Mouse (Mus musculus): ENCODE data around the gene Arfgef3.

The Arfgef3 gene

GRCm38 (mm10) chr10:18743286-18744142, at the start of gene Arfgef3:
Gene Arfgef3, minus strand, starts transcription at chr10:18743949.
- peak; percentile 51 for DNase-seq (ENCODE audit: low read depth, low spot score)

DNA sequence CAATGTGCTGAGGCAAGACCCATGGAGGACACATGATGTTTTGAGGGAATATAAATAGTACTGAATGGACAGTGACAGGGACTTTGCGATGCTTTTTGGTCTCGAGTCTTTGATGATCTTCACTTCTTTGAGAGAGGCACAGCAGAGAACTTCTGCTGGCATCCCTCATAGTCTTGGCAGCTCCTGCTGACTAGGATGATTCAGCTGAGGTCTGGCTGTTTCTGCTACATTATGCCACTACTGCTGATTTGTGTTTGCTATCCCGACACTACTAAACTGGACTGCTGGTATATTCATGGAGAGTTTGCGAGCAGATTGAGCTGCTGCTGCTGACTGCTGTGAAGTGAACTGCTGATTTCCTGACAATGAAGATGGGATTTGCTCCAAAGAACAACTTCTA, 46.3 kb upstream of the Arfgef3 start:
- no peak for DNase-seq (ENCODE audit: low read depth, low spot score)

DNA sequence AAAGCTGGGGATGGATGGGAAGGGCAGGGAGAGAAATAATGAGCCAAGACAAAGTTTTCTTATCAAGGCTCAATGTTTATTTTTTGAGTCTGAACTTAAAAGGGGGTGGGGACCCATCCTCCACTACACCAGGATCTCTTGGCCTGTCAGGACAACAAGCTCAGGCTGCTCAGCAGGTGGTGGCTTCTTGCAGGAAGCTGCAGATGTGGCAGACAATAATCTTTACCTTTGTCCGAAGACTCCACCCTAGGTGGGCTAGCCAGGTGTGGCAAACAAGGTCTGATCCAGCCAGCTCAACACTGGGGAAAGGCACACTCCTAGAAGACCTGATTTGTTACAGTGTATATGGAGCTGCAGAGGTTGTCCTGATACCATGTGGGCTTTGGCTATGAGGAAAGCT, 44.9 kb upstream of the Arfgef3 start:
- DNase-seq (ENCODE audit: low read depth, low spot score) = peak; percentile 12

DNA sequence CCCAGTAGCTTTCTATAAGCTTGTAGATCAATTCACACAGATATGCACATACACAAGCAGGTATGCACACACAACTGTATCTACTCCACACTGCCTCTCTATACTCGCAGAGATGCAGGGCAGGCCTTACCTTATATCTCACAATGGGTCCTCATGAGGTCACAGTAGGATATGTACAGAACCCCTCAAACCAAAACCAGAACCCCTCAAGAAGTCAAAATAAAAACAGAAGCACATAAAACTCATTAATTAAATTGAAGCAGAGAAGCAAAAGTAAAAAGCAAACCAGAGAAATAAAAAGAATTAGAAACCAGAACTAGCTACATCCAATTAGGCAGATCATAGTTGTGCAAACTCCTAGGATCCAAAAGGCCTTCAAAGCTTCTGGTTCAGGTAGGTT, 42.9 kb upstream of the Arfgef3 start, which contains the start of gene Gm4922:
Gene Gm4922, minus strand, starts transcription at position 101 of the 400 bp plus-strand sequence.
- DNase-seq (ENCODE audit: low read depth, low spot score) = no peak

GRCm38 (mm10) chr10:18777546-18777945, 33.8 kb upstream of the Arfgef3 start:
- DNase-seq (ENCODE audit: low read depth, low spot score) = no peak

DNA sequence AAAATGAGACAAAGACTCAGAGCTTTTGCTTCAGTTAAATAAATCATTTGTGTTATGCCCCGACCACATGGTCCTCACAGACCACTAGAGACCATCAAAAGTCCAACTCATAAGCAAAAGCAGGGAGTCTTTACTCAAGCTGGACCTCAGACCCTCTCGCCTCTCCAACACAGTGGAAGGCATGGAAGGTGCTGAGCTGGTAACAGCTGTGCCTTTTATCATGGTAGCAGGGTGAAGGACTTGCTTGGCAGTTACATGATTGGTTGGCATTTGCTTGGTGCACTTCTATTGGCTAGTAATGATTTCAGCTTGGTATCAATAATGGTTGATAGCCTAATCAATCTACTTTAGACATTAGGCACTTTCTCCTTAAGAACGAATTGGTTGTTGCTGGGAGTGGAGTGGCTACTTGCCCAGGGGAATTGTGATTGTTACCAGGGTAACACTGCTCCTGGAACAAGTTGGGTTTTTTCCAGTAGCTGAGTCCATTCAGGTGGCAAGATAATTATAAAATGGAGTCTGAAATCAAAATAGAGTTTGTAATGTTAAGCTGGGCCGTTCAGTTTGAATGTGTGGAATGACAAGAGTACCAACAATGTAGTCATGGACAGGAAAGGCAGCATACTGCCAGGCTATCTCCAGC, 28.9 kb upstream of the Arfgef3 start:
- DNase-seq (ENCODE audit: low read depth, low spot score) = no peak

GRCm38 (mm10) chr10:18769909-18770308, 26.2 kb upstream of the Arfgef3 start:
- peak; percentile 49 for DNase-seq (ENCODE audit: low read depth, low spot score)

DNA sequence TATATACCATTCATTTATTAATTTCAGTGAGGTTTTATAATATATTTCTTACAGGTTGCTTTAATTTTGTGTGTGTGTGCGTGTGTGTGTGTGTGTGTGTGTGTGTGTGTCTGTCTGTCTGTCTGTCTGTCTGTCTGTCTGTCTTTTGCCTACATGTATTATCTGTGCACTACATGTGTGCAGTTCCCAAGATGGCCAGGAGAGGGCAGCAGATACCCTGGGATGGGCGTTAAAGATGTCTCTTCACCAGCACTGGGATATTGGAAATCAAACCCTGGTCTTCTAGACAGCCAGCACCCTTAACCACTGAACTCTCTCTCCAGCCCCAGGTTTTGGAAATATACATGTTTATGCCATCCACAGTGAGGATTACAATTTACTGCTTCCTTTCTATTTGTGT, 16.5 kb upstream of the Arfgef3 start:
- peak; percentile 85 for DNase-seq (ENCODE audit: low read depth, low spot score)

DNA sequence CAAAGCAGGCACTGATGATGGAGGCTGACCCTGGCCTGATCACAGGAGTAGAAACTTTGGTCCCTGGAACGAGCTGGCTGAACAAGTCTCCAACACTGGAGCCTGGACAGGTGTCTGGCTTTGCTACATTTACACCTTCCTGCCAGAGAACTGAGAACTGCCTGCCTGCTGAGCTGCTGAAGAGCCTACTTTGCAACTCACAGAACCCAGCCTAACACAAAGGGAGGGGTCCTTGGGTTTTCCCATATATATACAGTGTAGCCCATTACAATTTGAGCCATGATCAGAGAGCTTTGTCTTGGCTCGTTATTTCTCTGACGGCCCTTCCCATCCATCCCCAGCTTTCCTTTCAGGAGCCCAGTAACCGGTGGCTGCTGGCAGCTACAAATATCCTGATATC, 6.3 kb upstream of the Arfgef3 start:
- DNase-seq (ENCODE audit: low read depth, low spot score) = peak; percentile 76

GRCm38 (mm10) chr10:18742086-18742485, 1.7 kb downstream of the Arfgef3 start:
- DNase-seq (ENCODE audit: low read depth, low spot score) = no peak

GRCm38 (mm10) chr10:18741024-18741423, 2.7 kb downstream of the Arfgef3 start:
- no peak for DNase-seq (ENCODE audit: low read depth, low spot score)

DNA sequence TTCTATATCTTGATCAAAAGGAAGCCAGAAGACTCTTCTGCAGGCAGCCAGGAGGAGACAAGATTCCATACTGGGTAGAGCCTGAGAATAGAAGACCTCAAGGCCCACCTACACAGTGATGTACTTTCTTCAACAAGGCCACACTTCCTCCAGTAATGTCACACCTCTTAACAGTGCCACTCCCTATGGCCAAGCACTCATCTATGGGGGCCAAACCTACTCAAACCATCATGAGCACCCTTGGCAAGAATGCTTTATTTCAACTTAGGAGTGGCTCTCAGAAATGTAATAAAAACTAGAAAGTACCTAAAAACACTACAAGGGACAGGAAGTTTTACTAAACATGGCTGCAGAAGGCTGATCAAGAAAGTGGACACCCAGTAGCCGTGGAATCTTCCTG, 15.2 kb downstream of the Arfgef3 start:
- no peak for DNase-seq (ENCODE audit: low read depth, low spot score)

DNA sequence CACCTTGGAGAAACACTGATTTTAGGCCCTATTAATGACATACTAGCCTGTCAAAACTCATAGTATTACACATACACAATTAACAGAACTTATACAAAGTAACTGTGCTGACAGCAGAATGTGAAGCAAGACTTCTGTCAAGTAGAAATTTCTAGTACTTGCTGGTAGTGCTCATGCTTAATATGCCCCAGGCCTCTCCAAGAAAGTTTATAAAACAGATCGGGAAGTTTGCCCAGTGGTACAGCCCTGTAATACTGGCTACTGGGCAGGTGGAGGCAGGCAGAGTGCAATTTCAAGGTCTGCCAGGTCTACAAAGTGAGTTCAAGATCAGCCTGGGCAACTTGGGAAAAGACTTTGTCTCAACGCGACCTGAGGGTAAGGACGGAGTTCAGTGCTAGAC, 32.3 kb downstream of the Arfgef3 start:
- no peak for DNase-seq (ENCODE audit: low read depth, low spot score)

DNA sequence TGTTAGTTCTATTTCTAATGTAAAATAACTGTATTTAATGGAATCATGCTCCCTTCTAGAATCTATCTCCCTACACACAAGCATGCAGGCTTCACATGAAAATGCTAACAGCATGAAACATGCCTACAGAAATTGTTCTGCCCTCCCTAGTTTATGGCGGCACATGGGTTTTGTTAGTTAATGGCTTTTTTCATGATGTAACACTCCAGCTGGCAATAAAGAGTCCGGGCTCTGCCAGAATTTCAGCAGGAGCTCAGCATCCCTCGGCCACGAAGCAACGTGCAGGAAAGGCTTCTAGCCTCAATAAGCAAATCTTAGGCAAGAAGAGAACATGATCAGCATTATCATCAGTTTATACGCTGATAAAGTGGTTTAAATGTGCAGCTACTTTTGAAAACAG, 32.8 kb downstream of the Arfgef3 start:
- DNase-seq (ENCODE audit: low read depth, low spot score) = no peak

DNA sequence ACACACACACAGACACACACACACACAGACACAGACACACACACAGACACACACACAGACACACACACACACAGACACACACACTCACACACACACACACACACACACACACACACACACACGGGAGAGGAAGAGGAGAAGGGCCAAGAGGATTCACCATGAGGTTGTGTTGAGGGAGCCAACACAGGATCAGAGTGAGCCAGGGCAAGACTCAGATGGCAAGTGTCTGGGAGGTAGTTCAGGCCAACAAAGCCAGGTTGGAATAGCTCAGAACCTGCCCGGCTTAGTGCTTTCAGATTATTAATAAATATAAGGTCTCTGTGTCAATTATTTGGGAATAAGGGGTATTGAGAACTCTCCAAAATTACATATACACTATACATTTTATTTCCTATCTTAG, 33.9 kb downstream of the Arfgef3 start:
- DNase-seq (ENCODE audit: low read depth, low spot score) = no peak

GRCm38 (mm10) chr10:18708641-18709040, 35.1 kb downstream of the Arfgef3 start:
- DNase-seq (ENCODE audit: low read depth, low spot score) = no peak

DNA sequence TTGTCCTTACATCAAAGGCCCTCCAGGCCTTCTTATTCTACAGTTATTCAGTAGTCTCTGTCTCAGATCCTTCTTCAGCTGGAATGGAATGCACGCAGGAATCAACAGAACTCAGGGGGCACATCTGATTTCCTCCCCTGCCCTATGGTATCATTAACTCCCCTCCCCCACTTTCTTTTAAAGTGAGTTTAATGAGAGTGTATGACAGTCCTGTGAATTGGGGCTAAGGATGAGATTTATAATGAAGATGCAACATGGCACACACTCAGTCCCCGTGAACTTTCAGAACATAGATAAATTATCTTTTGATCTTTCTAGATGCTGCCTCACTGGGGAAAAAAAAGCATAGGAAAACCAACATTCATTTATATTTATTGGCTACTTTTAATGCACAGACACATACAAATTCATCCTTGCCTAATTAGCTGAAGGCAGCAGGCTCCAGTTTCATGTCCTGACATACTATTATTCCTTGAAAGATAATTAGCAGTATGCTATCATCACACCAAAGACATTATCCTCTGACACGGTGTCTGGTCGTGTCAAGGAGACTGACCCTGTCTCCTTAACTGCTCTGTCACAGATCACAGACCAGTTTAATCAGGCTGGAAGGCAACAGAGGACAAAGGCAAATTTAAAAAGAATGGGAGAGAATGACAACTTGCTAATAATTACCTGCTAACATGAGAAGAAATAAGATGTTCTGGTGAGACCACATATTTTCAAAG, 39.2 kb downstream of the Arfgef3 start:
- no peak for DNase-seq (ENCODE audit: low read depth, low spot score)

DNA sequence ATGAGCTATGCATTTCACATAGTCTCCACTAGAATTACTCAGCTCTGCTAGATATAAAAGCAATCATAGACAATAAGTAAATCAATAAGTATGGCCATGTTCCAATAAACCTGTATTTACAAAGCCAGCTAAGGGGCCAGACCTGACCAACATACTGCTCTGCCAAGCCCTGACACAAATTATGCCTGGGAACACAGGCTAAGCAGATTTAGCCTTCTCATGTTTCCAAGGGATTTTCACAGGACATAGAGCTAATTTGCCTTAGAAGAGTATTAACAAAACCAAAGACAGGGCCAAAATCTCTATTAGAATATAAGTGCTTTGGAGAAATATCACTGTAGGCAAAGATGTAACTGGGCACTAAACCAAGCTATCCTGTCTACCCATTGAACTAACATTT, 42.2 kb downstream of the Arfgef3 start:
- no peak for DNase-seq (ENCODE audit: low read depth, low spot score)

DNA sequence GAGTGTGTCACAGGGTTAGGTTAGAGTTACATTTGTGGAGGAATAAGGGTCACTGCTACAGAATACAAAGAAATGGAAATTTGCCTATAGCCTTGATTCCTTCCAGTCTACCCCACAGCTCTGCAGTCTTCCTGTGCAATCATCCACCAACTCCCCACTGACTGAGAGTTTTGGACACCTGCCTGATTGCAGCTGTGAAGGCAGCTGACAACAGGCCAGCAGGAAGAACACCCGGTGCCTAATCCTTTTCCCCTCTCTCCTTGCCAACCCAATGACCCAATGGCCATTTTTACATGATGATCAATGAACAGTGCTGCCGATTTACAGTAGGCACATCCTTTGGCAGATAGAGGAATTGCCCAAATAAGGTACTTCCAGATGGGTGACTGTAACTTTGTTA, 43.6 kb downstream of the Arfgef3 start:
- no peak for DNase-seq (ENCODE audit: low read depth, low spot score)

- DNase-seq (ENCODE audit: low read depth, low spot score) = no peak
These were observed 44.6 kb downstream of the Arfgef3 start for GRCm38 (mm10) chr10:18699151-18699550.

- DNase-seq (ENCODE audit: low read depth, low spot score) = no peak
These were observed 47.3 kb downstream of the Arfgef3 start for GRCm38 (mm10) chr10:18696461-18696860.

- DNase-seq (ENCODE audit: low read depth, low spot score) = peak; percentile 5
These were observed 55.5 kb downstream of the Arfgef3 start for GRCm38 (mm10) chr10:18688234-18688633.
